Mouse (Mus musculus): Measurements from ENCODE around the gene Pir.

DNA sequence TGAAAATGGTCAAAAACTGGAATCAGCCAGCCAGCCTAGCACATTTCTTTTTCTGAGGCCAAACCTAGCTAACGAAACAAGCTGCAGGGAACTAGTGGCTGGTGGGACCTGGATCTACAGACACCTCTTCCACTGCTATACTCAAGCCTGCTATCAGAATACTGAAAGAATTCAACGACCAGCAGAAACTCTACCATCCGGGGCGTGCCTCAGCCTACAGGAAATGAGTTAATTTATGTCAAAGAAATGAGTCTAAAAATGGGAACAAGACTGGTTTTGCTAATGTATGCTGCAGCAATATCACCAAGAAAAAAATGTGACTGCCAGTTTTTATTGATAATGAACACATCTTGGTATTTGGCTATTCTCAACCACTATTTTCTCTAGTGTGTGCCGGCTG, 10.5 kb upstream of the Pir start:
- TF ChIP-seq FLI1 (IDR thresholded peaks at IDR 0.05; ENCODE audit: low read length) (no peak), GATA1 (IDR thresholded peaks at IDR 0.05; ENCODE audit: borderline replicate concordance, low read length) (no peak)
